Mouse (Mus musculus): ENCODE data around the gene Olfr2.

Olfr2 gene

DNA sequence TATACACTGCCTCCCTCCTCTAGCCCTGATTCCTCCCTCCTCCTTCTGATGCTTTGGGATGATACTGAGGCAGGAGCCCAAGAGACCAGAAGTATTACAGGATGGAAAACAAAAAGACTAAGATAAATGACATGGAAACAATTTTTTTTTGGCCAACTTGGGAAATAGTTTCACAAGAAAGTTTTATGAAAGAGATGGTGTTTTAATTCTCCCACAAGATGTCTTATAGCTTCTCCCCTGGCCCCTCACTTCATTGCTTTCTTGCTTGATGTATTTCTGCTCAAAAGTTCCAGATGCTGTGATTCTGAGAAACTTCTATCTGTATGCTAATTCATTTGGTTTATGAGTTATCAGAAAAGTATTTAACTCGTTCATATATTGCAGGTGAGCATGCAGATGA lies at the start of gene Olfr2:
Olfr2 (minus strand) TSS at position 101 of the 400 bp plus-strand sequence.
- TF ChIP-seq GATA4 (IDR thresholded peaks at IDR 0.05; ENCODE audit: insufficient replicate concordance, low read length) = no peak

DNA sequence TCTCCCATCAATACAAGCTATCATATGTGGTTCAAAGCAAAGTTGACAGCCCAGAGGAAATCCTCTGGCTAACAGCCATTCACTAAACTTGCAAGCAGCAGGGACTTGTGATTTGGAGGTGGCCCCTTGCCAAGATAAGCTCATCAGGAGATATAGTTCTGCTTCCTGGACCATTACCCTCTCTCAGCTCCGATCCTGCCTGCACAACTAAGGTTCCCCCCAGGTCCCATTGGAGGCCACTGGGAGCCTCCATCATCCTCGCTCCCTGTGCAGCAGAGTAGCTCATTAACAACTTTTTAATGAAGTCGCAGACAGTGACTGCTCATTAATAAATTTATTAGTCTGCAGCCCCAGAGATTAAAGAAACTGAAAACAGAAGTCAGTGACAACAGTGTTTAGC lies 41.7 kb upstream of the Olfr2 start:
- no peak for TF ChIP-seq GATA4 (IDR thresholded peaks at IDR 0.05; ENCODE audit: insufficient replicate concordance, low read length)

DNA sequence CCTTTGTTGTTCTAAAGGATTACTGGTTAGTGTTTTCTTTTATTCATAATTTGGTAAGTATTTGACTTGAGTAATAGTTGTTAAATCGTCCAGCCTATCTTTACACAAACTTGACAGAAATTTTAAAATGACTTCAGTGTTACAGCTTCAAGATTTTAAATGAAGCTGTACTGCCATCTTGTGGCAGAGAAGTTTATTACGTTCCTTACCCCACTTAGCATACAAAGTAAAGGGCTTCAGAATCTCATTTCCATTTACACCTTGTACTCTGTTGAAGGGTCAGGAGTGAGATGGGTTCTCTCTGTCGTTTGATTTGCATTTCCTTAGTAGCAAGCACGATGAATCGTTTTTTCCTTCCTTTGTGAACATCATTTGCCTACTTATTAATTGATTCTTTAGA lies 40.0 kb upstream of the Olfr2 start:
- no peak for TF ChIP-seq GATA4 (IDR thresholded peaks at IDR 0.05; ENCODE audit: insufficient replicate concordance, low read length)

DNA sequence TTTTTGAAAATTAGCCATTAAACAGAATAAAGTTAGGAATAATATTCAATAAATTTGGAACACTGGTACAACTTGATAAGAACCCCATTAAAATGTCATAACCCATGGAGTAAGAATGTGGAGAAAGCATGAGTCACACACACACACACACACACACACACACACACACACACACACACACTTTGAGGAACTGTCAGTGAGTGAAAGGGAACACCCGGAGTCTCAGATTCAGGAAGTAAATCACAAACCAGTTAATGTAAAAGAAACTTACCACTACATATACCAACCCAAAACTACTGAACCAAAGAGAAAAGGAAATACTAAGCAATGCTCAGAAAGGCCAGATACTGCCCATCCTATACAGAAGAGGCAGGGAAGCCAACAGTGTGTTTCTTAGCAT lies 38.5 kb upstream of the Olfr2 start:
- TF ChIP-seq GATA4 (IDR thresholded peaks at IDR 0.05; ENCODE audit: insufficient replicate concordance, low read length) = no peak

DNA sequence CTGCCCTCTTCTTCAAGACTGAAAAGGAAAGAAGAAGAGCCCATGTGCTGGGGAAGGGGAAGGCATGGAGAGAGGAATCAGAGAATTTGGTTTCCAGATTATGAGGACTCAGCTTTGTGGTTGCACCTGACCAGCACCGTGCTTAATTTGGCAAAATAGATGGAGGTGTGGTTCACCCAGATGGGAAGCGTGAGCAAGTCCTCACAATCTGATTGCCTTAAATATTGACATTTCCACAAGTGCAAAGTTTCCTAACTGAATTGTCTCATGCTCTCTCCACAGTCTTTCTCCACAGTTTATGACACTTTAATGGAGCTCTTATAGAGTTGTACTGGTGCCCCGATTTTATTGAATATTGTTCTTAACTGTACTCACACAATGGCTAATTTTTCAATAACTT lies 37.3 kb upstream of the Olfr2 start:
- no peak for TF ChIP-seq GATA4 (IDR thresholded peaks at IDR 0.05; ENCODE audit: insufficient replicate concordance, low read length)

DNA sequence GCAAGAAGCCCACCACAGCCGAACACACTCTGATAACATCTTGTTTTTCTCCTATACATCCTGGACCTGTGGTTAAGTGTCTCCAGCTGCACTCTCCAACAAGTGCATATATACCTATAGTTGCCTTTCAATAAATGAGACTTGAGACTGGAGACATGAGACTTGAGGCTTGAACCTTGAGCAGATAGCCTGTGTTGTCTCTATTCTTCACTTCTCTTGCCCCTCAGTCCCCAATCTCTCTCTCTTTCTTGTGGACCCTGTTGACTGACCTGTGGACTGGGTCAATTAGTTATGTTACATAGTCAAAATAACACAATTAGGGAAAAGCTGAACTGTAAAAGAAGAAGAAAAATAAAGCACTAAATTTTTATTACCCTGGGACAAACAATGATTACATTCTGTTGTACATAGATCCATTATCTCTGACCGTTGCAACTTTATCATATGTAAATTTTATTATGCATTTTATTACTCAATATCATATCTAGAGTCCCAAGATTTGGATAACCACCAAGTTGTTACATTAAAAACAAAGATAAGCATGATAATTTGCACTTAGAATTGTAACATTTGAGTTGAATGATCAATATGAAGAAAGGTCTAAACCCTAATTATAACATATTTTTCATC lies 34.2 kb upstream of the Olfr2 start:
- TF ChIP-seq GATA4 (IDR thresholded peaks at IDR 0.05; ENCODE audit: insufficient replicate concordance, low read length) = no peak

DNA sequence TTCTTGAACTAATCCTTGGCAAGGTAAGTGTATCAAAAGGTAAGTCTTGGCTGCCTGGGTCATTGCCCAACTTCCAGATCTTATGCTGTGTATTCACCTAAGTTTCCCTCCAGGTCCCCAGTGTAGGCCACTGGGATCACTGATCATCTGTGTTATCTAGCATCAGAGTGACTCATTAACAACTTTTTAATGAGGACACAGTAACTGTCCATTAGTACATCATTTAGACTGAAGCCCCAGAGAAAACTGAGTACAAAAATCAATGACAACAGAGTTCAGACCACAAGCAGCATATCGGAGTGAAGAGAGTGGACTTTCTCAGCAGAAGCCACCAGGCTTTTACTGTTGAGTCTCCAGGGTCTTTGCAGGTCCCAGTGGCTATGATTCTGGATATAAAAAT lies 25.0 kb upstream of the Olfr2 start, which contains the start of gene Olfr713:
Olfr713 (plus strand) TSS at position 301 of the 400 bp plus-strand sequence.
- no peak for TF ChIP-seq GATA4 (IDR thresholded peaks at IDR 0.05; ENCODE audit: insufficient replicate concordance, low read length)

DNA sequence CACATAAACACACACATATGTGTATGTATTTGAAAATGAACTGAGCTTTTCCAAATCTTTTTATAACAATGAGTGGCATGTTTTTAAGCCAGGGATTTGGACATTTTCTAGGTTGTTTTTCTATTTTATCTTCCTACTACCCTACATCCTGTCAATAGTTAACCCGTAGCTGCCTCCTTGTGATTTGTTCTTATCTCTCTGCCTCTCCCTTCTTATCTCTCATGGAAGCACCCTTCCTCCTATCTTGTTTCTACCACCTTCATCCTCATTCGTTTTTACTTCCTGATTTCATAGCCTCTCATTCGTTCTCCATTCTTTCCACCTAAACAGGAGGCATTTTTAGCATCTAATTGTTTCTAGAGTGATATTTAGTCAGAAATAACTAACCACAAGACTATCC lies 1.7 kb downstream of the Olfr2 start:
- no peak for TF ChIP-seq GATA4 (IDR thresholded peaks at IDR 0.05; ENCODE audit: insufficient replicate concordance, low read length)

DNA sequence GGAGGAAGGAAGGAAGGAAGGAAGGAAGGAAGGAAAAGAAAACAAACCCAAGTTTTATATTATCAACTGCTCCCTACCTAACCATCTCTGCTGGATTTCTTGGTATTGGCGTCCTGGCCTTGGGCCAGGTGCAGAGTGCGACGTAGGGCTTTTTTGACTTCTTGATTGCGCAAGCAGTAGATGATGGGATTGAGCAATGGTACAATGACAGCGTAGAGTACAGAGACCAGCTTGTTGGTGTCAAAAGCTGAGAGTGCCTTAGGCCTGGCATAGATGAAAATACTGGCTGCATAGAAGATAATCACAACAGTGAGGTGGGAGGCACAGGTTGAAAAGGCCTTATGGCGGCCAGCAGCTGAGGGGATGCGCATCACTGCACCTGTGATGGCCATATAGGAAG lies 5.1 kb downstream of the Olfr2 start:
- TF ChIP-seq GATA4 (IDR thresholded peaks at IDR 0.05; ENCODE audit: insufficient replicate concordance, low read length) = no peak

DNA sequence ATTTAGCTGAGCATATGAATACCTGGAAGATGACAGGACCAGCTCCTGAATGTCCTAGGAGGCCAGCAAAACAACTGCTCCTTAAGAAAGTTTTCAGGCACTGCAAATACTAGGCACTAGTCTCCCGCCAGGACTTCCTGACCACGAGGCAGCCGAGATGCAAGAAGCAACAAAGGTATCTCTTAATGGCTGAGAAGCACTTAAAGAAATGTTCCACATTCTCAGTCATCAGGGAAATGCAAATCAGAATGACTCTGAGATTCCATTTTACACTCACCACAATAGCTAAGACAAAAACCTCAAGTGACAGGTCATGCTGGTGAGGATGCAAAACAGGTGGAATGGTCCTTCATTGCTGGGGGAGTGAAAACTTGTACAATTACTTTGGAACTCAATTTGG lies 20.6 kb downstream of the Olfr2 start:
- TF ChIP-seq GATA4 (IDR thresholded peaks at IDR 0.05; ENCODE audit: insufficient replicate concordance, low read length) = no peak

DNA sequence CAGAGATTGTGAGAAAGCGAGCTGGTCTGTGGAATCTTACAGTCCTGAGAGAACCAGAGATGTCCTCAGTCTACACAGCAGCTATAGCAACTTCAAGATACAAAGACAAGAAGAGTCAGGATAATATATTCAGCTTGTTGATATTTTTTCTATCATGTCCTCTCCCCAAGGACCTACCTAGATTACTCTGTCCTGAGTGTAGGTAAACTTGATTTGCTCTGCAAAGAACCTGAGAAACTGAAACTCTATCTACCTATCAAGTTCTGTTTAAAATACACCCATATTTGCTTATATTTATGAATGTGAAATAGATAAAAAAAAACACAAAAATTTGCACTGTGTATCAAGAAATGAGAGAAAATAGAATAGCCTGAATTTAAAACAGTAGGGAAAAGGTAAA lies 30.5 kb downstream of the Olfr2 start, which contains the start of gene Olfr711:
Olfr711 (minus strand) TSS at position 101 of the 400 bp plus-strand sequence.
- TF ChIP-seq GATA4 (IDR thresholded peaks at IDR 0.05; ENCODE audit: insufficient replicate concordance, low read length) = no peak

DNA sequence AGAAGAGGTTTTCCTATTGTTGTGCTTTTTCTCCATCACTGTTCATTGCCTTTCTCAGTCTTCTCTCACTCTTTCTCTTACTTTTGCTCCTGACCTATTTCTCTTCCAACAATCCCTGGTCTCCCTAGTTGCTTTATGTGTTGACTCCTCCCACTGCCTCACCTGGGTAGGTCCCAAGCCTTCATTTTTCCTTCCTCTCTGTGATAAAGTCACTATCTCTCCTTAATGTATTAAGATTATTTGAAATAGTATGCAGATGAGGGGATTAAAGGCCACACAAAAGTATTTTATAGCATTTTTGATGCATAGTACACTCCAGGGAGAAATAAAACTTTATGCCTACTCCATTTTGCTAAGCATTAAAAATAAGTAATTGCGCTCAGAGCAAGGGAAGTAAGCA lies 42.0 kb downstream of the Olfr2 start, which contains the start of gene Olfr6:
Olfr6 (minus strand) TSS at position 101 of the 400 bp plus-strand sequence.
- no peak for TF ChIP-seq GATA4 (IDR thresholded peaks at IDR 0.05; ENCODE audit: insufficient replicate concordance, low read length)

DNA sequence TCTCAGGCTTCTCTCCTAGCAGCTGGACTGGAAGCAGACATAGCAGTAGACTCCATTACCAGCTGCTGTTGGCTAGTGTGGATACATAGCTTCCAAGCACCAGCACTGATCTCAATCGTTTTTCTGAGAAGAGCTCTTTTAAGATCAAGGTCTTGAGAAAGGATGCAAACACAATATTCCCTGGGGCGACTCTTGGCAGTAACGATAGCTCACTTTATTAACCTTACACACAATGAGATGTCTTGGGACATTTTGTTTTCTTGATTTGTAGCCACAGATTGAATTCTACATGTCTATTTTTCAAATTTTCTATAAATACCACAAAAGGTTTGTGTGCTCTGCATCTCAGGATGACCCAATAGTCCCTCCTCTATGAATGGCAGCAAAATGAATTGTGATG lies 57.7 kb downstream of the Olfr2 start, which contains the start of gene Olfr710:
Olfr710 (minus strand) TSS at position 101 of the 400 bp plus-strand sequence.
- no peak for TF ChIP-seq GATA4 (IDR thresholded peaks at IDR 0.05; ENCODE audit: insufficient replicate concordance, low read length)
